Mouse (Mus musculus) heart, embryonic 11.5 days (tissue): ENCODE data around the gene Lrrc20. TPM values are rescaled to one million over a fixed set of nuclear protein-coding genes. Genes with fewer than 3 reads are reported as not detected.

Experiments
- ATAC-seq: fragments of 200-750 bp; cut with Nextera tagmentation; replicated peaks from 2 replicates; pipeline ENCODE4 v1.8.0; 2017; ENCODE audit warnings: moderate library complexity; ENCODE audit not compliant: insufficient number of reproducible peaks, low FRiP score, low TSS enrichment
- H3K27ac ChIP-seq: fragments of 300-500 bp; sonication (generic); 2 replicates; pipeline ENCODE4 v1.5.1; 2014; ENCODE audit warnings: mild to moderate bottlenecking, low read depth, low read length
- H3K27me3 ChIP-seq: fragments of 300-500 bp; sonication (generic); 2 replicates; pipeline ENCODE4 v1.6.1; 2014; ENCODE audit warnings: mild to moderate bottlenecking, low read length, mixed read lengths; ENCODE audit not compliant: control insufficient read depth, insufficient read depth
- H3K36me3 ChIP-seq: fragments of 300-500 bp; sonication (generic); 2 replicates; pipeline ENCODE4 v1.6.1; 2014; ENCODE audit warnings: mild to moderate bottlenecking, low read length, moderate library complexity, mixed read lengths; ENCODE audit not compliant: control insufficient read depth, insufficient read depth
- H3K4me1 ChIP-seq: fragments of 300-500 bp; sonication (generic); 2 replicates; pipeline ENCODE4 v1.6.1; 2014; ENCODE audit warnings: low read length; ENCODE audit not compliant: control insufficient read depth, insufficient read depth
- H3K4me2 ChIP-seq: fragments of 300-500 bp; sonication (generic); 2 replicates; pipeline ENCODE4 v1.6.1; 2014; ENCODE audit warnings: mild to moderate bottlenecking, moderate library complexity
- H3K4me3 ChIP-seq: fragments of 300-500 bp; sonication (generic); 2 replicates; pipeline ENCODE4 v1.5.1; 2014; ENCODE audit warnings: low read depth, low read length
- H3K9ac ChIP-seq: fragments of 300-500 bp; sonication (generic); 2 replicates; pipeline ENCODE4 v1.6.1; 2014; ENCODE audit warnings: mild to moderate bottlenecking, low read depth, low read length, moderate library complexity
- H3K9me3 ChIP-seq: fragments of 300-500 bp; sonication (generic); replicated peaks from 2 replicates; pipeline ENCODE4 v1.6.1; 2016; ENCODE audit warnings: low read length; ENCODE audit not compliant: control insufficient read depth
- WGBS: fragments of 180-500 bp; shearing (Covaris S2); extraction: QIAGEN DNeasy Blood & Tissue Kit; methylation state at CpG from one replicate; pipeline ENCODE4 v1.1.7; 2014; ENCODE audit not compliant: insufficient replicate concordance; 5-methylcytosine and 5-hydroxymethylcytosine counted together
- polyA plus RNA-seq: library from polyadenylated mRNA; unstranded; fragments of >200 nt; fragmentation: Nextera tagmentation; extraction: Ambion mirVana; gene quantifications from 2 replicates; pipeline ENCODE4 v1.2.1, GENCODE M21; 2014

Gene Lrrc20
- polyA plus RNA-seq, 1 experiment from 2014 or later, result 12.1 TPM

DNA sequence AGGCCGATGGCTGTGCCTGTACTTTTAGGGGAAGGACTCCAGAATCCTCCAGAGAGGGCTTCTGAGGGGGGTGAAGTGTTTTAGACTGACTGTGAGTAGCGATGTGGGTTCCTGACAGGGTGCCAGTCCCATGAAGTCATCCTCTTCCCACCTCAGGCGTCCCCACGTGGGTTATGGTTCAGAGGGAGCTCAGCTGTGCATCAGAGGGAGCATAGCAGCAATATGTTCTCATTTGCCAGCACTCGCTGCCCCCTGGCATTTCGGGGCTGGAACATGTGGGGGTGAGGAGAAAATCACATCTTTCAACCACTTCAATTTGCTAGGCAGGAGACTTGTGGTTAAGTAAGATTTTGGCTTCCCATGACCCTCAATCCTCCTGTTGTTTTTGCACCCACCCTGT lies 79.6 kb downstream of the Lrrc20 start:
- Histone ChIP-seq H3K27me3 (no peaks in the 10 kb centered on the region), H3K9me3 (0 out of 2 replicates have a peak, but pooled peaks cover 3% of the 10 kb centered on the region), H3K4me3 (no peak overlapping the region), H3K27ac (no peak overlapping the region), H3K36me3 (0 out of 2 replicates have a peak, but pooled peaks cover 5% of the 10 kb centered on the region), H3K4me1 (peaks cover 5% of the 10 kb centered on the region; the same call in 1 of the 2 replicates), H3K9ac (no peak overlapping the region), H3K4me2 (no peak overlapping the region)
- 81% methylated on average over 6 of the region's 6 CpGs for WGBS
- no peak for ATAC-seq

DNA sequence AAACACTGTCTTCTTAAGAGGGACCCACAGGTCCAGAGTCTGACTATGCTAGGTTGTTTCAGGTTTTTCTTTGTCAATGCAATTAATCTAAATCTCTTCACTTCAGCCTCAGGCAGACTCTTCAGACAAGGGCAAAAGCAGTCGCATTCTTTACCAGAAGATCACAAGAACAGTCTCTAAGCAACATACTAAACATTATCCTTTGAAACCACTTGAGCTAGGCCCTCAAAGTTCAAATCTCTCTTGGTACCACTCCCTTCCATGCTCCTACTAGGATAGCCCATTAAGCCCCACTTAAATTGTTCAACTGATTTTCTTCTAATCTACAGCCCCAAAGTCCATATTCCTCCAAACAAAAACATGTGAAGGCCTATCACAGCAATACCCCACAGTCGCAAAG lies 83.0 kb downstream of the Lrrc20 start:
- H3K27me3 ChIP-seq, result no peaks in the 10 kb centered on the region
- H3K36me3 ChIP-seq, result 0 out of 2 replicates have a peak, but pooled peaks cover 8% of the 10 kb centered on the region
- H3K9ac ChIP-seq, result no peak overlapping the region
- no peak for ATAC-seq
- peaks cover 5% of the 10 kb centered on the region; the same call in 1 of the 2 replicates for H3K4me1 ChIP-seq
- no peak overlapping the region for H3K4me3 ChIP-seq
- no peak overlapping the region for H3K27ac ChIP-seq
- no peak overlapping the region for H3K4me2 ChIP-seq
- 78% methylated on average over 2 of the region's 2 CpGs for WGBS
- 0 out of 2 replicates have a peak, but pooled peaks cover 6% of the 10 kb centered on the region for H3K9me3 ChIP-seq

DNA sequence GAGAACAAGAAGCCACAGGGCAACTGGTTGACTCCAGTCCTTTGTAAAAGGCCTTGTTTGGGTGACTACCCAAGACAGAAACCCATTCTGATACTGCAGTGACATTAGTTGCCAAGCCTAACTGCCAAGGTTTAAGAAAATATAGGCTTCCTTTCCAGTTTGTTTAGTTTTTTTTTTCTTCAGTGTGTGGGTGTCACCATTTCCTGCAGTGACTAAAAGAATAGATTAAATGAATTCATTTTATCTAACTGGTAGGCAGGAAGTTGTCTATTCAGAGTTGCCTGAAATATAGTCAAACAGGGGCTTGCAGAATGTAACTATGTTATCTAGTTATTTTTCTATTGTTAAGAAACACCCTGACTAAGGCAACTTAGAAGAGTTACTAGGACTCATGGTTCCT lies 83.9 kb downstream of the Lrrc20 start:
- Histone ChIP-seq H3K27ac (no peak overlapping the region), H3K27me3 (no peaks in the 10 kb centered on the region), H3K4me3 (no peak overlapping the region), H3K36me3 (0 out of 2 replicates have a peak, but pooled peaks cover 8% of the 10 kb centered on the region), H3K9me3 (0 out of 2 replicates have a peak, but pooled peaks cover 6% of the 10 kb centered on the region), H3K4me1 (peaks cover 5% of the 10 kb centered on the region; the same call in 1 of the 2 replicates), H3K4me2 (no peak overlapping the region), H3K9ac (no peak overlapping the region)
- ATAC-seq, result no peak

- ATAC-seq, result no peak
- no peaks in the 10 kb centered on the region for H3K27me3 ChIP-seq
These were observed 87.9 kb downstream of the Lrrc20 start for GRCm38 (mm10) chr10:61563550-61563949.

DNA sequence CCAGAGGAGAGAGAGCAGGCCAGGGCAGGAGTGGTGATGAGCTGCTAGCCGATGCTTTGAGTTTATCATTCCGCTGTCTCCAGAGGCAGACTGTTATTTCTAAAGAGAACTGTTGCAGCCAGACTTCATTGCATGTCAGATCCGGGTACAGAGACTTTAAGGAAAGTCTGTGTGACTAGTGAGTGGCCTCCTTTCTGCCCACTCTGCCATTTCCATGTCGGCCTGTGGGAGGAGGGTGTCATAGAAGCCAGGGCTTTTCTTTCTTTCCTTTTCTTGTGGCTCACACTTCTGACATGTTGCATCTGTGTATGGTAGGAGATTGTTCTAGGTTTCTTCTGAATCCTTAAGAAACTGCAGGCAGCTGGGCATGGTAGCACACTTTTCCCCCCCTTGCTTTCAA lies 88.8 kb downstream of the Lrrc20 start:
- Histone ChIP-seq H3K9ac (no peak overlapping the region), H3K9me3 (0 out of 2 replicates have a peak, but pooled peaks cover 3% of the 10 kb centered on the region), H3K4me1 (peaks cover under 1% of the 10 kb centered on the region; the same call in 1 of the 2 replicates), H3K36me3 (0 out of 2 replicates have a peak, but pooled peaks cover 3% of the 10 kb centered on the region), H3K27me3 (no peaks in the 10 kb centered on the region), H3K4me2 (no peak overlapping the region), H3K4me3 (no peak overlapping the region), H3K27ac (no peak overlapping the region)
- 63% methylated on average over 4 of the region's 4 CpGs for WGBS
- no peak for ATAC-seq

More at GRCm38 (mm10) chr10:61563550-61563949, 87.9 kb downstream of the Lrrc20 start:
- 0 out of 2 replicates have a peak, but pooled peaks cover 2% of the 10 kb centered on the region for H3K4me1 ChIP-seq
- no peak overlapping the region for H3K4me2 ChIP-seq
- no peak overlapping the region for H3K9ac ChIP-seq
- 0 out of 2 replicates have a peak, but pooled peaks cover 3% of the 10 kb centered on the region for H3K36me3 ChIP-seq
- H3K27ac ChIP-seq, result no peak overlapping the region
- 74% methylated on average over 9 of the region's 9 CpGs for WGBS
- no peak overlapping the region for H3K4me3 ChIP-seq
- 0 out of 2 replicates have a peak, but pooled peaks cover 3% of the 10 kb centered on the region for H3K9me3 ChIP-seq

GRCm38 (mm10) chr10:61570181-61570580 lies 94.6 kb downstream of the Lrrc20 start:
- no peaks in the 10 kb centered on the region for H3K9me3 ChIP-seq
- 28% methylated on average over 10 of the region's 10 CpGs for WGBS
- no peak overlapping the region for H3K27ac ChIP-seq
- no peaks in the 10 kb centered on the region for H3K27me3 ChIP-seq
- H3K9ac ChIP-seq, result no peak overlapping the region
- H3K4me3 ChIP-seq, result no peak overlapping the region
- peaks cover 9% of the 10 kb centered on the region for H3K4me1 ChIP-seq
- 0 out of 2 replicates have a peak overlapping the region, but pooled peaks have one; percentile 15 for H3K4me2 ChIP-seq
- H3K36me3 ChIP-seq, result no peaks in the 10 kb centered on the region
- no peak for ATAC-seq

GRCm38 (mm10) chr10:61572126-61572525 lies 96.5 kb downstream of the Lrrc20 start:
- no peak overlapping the region for H3K9ac ChIP-seq
- H3K4me1 ChIP-seq, result peaks cover 14% of the 10 kb centered on the region
- no peaks in the 10 kb centered on the region for H3K9me3 ChIP-seq
- ATAC-seq, result no peak
- no peak overlapping the region for H3K4me3 ChIP-seq
- H3K36me3 ChIP-seq, result no peaks in the 10 kb centered on the region
- 69% methylated on average over 5 of the region's 5 CpGs for WGBS
- H3K27me3 ChIP-seq, result no peaks in the 10 kb centered on the region
- H3K4me2 ChIP-seq, result no peak overlapping the region
- H3K27ac ChIP-seq, result no peak overlapping the region

GRCm38 (mm10) chr10:61576120-61576767 lies 100.6 kb downstream of the Lrrc20 start:
- H3K4me2 ChIP-seq, result no peak overlapping the region
- H3K9me3 ChIP-seq, result no peaks in the 10 kb centered on the region
- H3K4me1 ChIP-seq, result 0 out of 2 replicates have a peak, but pooled peaks cover 5% of the 10 kb centered on the region
- H3K27me3 ChIP-seq, result no peaks in the 10 kb centered on the region
- H3K36me3 ChIP-seq, result 0 out of 2 replicates have a peak, but pooled peaks cover 3% of the 10 kb centered on the region
- H3K9ac ChIP-seq, result no peak overlapping the region
- H3K27ac ChIP-seq, result no peak overlapping the region
- WGBS, result 72% methylated on average over 13 of the region's 13 CpGs
- no peak overlapping the region for H3K4me3 ChIP-seq
- ATAC-seq, result no peak
